Mouse (Mus musculus) stomach, embryonic 14.5 days (tissue): ENCODE results near the gene Ube2f. TPM values are rescaled to one million over a fixed set of nuclear protein-coding genes. Genes with fewer than 3 reads are reported as not detected.

Source experiments
- ATAC-seq: fragments of 200-750 bp; cut with Nextera tagmentation; 2 replicates; pipeline ENCODE4 v1.8.0; 2017; ENCODE audit warnings: low read depth, moderate TSS enrichment; ENCODE audit not compliant: insufficient number of reproducible peaks, insufficient read depth, low FRiP score
- H3K27ac ChIP-seq: fragments of 300-500 bp; sonication (generic); 2 replicates; pipeline ENCODE4 v1.5.1; 2014; ENCODE audit warnings: mild to moderate bottlenecking, low read length, moderate library complexity, mixed read lengths
- H3K27me3 ChIP-seq: fragments of 300-500 bp; sonication (generic); 2 replicates; pipeline ENCODE4 v1.6.1; 2014; ENCODE audit warnings: low read length, control low read depth, mixed read lengths; ENCODE audit not compliant: control insufficient read depth, insufficient read depth
- H3K36me3 ChIP-seq: fragments of 300-500 bp; sonication (generic); 2 replicates; pipeline ENCODE4 v1.6.1; 2014; ENCODE audit warnings: mild to moderate bottlenecking, control low read depth, low read length, moderate library complexity, mixed read lengths; ENCODE audit not compliant: control insufficient read depth, insufficient read depth
- H3K4me1 ChIP-seq: fragments of 300-500 bp; sonication (generic); 2 replicates; pipeline ENCODE4 v1.6.1; 2014; ENCODE audit warnings: low read length, control low read depth, mixed read lengths; ENCODE audit not compliant: control insufficient read depth, insufficient read depth
- H3K4me2 ChIP-seq: fragments of 300-500 bp; sonication (generic); replicated peaks from 2 replicates; pipeline ENCODE4 v1.6.1; 2014; ENCODE audit warnings: low read depth, low read length, control low read depth
- H3K4me3 ChIP-seq: fragments of 300-500 bp; sonication (generic); 2 replicates; pipeline ENCODE4 v1.5.1; 2014; ENCODE audit warnings: low read depth, low read length, control low read depth
- H3K9ac ChIP-seq: fragments of 300-500 bp; sonication (generic); replicated peaks from 2 replicates; pipeline ENCODE4 v1.6.1; 2014; ENCODE audit warnings: low read depth, mild to moderate bottlenecking, control low read depth, low read length, moderate library complexity, mixed read lengths
- H3K9me3 ChIP-seq: fragments of 300-500 bp; sonication (generic); 2 replicates; pipeline ENCODE4 v1.6.1; 2016; ENCODE audit warnings: low read depth, low read length, control low read depth; ENCODE audit not compliant: control insufficient read depth
- WGBS: fragments of 180-500 bp; shearing (Covaris S2); extraction: QIAGEN DNeasy Blood & Tissue Kit; methylation state at CpG from one replicate; pipeline ENCODE4 v1.1.7; 2014; 5-methylcytosine and 5-hydroxymethylcytosine counted together
- polyA plus RNA-seq: library from polyadenylated mRNA; unstranded; fragments of >200 nt; fragmentation: Nextera tagmentation; extraction: Ambion mirVana; gene quantifications from 2 replicates; pipeline ENCODE4 v1.2.1, GENCODE M21; 2014

Gene Ube2f
- 67.1 and 73.3 TPM in 2 replicates for polyA plus RNA-seq

DNA sequence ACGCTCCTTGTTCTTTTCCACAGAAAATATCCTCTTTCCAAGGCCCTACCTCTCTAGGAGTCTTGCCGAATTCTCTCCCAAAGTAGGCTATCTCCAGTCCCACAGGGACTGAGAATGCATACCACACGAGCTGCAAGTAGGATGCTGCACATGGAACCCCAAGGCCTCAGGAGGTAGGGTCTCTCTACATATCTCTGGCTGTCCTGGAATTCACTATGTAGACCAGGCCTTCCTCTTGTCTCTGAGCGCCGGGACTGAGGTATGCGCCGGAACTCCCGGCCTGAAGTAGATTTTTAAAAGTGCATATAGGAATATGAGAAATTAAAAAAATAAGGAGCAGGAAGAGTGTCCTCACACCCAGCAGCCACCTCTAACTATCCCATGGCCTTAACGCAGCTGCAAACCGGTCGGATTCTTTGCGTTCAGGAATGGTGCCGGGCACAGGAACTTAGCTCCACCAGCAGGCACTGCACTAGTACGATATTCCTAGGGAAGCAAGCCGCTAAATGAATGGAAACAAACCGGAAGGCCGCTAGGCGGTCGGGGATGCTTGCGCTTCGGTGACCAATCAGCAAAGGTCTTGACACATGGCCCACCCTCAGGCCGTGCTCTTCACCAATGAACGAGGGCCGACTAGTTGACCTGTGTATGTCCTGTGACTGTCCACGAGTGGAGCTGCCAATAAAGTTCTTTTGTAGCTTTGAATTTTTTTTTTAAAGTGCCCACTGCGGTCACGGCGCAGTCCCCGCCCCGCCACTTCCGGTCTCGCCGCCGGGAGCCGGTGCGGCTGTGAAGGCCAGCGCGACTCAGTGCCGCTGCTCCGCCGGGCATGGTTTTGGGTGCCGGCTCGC is at the start of gene Ube2f:
Ube2f (plus strand) TSS at position 741 of the 851 bp plus-strand sequence.
- H3K9ac ChIP-seq = peak within 1 kb of the TSS; percentile 96
- peak; percentile 99 for ATAC-seq
- H3K4me3 ChIP-seq = peak within 1 kb of the TSS; percentile 99
- H3K27ac ChIP-seq = peak within 1 kb of the TSS; percentile 82
- peaks cover 29% of the 10 kb centered on the region for H3K4me1 ChIP-seq
- no peaks in the 10 kb centered on the region for H3K9me3 ChIP-seq
- no peaks in the 10 kb centered on the region for H3K27me3 ChIP-seq
- under 1% methylated on average over 43 of the region's 43 CpGs for WGBS
- H3K36me3 ChIP-seq = no peaks in the 10 kb centered on the region
- H3K4me2 ChIP-seq = peak within 1 kb of the TSS; percentile 77

DNA sequence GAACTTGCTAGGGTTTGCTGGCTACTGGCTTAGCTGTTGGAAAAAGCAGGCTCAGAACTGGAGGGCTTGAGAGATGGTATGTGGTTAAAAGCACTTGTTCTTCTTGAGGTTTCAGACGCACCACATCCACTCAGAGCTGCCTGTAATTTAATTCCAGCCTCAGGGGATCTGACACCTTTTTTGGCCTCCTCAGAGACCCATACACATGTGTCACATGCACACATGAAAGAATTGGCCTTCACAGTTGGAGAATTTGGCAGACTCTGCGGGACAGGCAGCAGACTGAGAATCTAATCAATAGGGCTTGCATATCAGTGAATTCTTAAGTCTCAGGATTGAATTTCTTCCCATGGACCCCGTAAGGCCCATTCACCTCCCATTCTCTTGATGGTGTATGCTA is 49.0 kb upstream of the Ube2f start:
- ATAC-seq = no peak
- WGBS = 67% methylated on average over 3 of the region's 3 CpGs
- no peak overlapping the region for H3K9ac ChIP-seq
- H3K9me3 ChIP-seq = no peaks in the 10 kb centered on the region
- H3K4me3 ChIP-seq = no peak overlapping the region
- H3K27me3 ChIP-seq = no peaks in the 10 kb centered on the region
- no peaks in the 10 kb centered on the region; the same call in 1 of the 2 replicates for H3K4me1 ChIP-seq
- H3K4me2 ChIP-seq = no peak overlapping the region
- H3K36me3 ChIP-seq = no peaks in the 10 kb centered on the region
- no peak overlapping the region for H3K27ac ChIP-seq

DNA sequence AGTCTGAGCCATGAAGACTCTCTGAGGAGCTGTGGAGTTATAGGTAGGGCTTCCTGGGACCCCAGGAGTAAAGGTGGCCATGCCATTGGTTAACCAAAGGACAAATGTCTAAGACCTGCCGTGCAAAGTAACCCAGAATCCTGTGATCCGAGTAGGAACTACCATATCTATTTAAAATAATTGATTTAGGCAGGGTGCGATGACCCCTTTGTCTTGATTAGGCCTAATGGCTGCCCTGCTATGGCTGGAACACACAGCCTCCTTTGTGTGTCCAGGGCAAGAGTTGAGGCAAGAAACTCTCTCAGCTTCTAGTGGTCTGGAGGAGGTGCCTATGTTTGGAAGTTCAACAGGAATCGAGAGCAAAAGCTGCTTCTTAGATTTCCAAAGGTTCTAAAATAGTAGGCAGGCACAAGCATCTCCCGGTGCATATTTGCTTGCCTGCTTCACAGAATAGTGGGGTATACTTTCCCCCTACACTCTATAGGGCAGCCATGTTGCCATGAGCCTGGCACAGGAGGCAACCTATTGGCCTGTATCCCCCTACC is 45.8 kb upstream of the Ube2f start:
- no peak for ATAC-seq
- Histone ChIP-seq H3K36me3 (no peaks in the 10 kb centered on the region), H3K9me3 (no peaks in the 10 kb centered on the region), H3K27ac (no peak overlapping the region), H3K9ac (no peak overlapping the region), H3K27me3 (no peaks in the 10 kb centered on the region), H3K4me1 (no peaks in the 10 kb centered on the region; the same call in 1 of the 2 replicates), H3K4me2 (no peak overlapping the region), H3K4me3 (no peak overlapping the region)
- WGBS = 78% methylated on average over 5 of the region's 5 CpGs

DNA sequence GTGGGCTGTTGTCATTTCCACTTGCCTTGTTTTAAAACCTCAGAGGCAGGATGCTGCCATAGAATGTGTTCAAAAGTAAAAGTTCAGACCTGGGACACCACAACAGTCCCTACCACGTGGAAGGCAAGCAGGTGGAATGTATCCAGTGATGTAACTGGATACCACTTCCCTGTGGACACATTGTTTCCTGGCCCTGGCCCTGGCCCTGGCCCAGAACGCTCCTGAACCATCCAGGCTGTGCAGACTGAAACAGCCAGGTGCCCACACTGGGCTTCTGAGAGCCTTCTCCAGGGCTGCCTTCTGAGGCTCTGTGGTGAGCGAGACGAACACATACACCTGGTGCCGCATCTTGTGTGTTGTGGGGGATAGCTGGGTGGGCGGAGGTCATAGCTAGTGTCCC is 44.5 kb upstream of the Ube2f start:
- 67% methylated on average over 6 of the region's 6 CpGs for WGBS
- H3K36me3 ChIP-seq = no peaks in the 10 kb centered on the region
- H3K27ac ChIP-seq = no peak overlapping the region
- no peaks in the 10 kb centered on the region; the same call in 1 of the 2 replicates for H3K4me1 ChIP-seq
- no peaks in the 10 kb centered on the region for H3K27me3 ChIP-seq
- no peak overlapping the region for H3K4me2 ChIP-seq
- H3K9me3 ChIP-seq = no peaks in the 10 kb centered on the region
- no peak overlapping the region for H3K9ac ChIP-seq
- no peak overlapping the region for H3K4me3 ChIP-seq
- ATAC-seq = peak; percentile 18; the same call in 1 of the 2 replicates

DNA sequence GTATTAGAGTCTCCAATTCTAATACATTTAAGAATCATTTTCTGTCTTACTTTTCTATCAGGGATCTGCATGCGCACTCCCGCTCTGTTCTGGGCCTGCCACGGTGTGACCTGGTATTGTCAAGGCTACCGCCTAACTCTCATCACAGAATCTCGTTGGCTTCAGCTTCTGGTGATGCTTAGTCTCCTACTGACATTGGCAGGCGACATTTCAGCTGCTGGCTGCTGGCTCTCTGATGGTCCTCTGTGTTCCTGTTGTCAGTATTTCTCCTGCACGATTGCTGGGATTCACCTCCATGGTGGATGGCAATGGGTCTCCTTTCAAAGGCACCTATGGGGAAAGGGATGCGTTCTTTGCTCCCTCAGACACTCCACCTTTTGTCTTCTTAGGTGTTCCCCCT is 43.8 kb upstream of the Ube2f start:
- no peaks in the 10 kb centered on the region for H3K36me3 ChIP-seq
- 81% methylated on average over 8 of the region's 8 CpGs for WGBS
- H3K27ac ChIP-seq = no peak overlapping the region

DNA sequence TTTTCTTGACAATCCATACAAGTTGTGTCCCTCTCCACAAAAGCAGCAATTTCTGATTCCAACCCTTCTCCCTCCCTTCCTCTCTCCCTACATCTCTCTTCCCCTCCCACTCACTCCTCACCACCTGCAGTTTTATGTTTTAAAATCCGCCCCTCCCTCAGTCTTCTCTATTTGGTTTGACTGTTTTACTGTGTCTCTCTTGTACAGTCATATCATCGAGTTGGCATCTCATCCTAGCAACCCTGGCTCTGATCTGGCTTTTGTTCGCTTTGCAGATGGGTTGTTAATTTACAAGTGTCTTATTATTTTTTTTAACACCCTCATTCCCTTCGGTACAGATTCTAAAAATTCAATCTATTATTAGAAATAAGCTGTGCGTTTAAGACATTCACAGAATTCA is 43.2 kb upstream of the Ube2f start:
- WGBS = 70% methylated on average over 5 of the region's 5 CpGs
- no peaks in the 10 kb centered on the region for H3K9me3 ChIP-seq
- ATAC-seq = no peak
- H3K27ac ChIP-seq = no peak overlapping the region
- no peak overlapping the region for H3K4me3 ChIP-seq
- no peak overlapping the region for H3K4me2 ChIP-seq
- H3K27me3 ChIP-seq = no peaks in the 10 kb centered on the region
- H3K36me3 ChIP-seq = no peaks in the 10 kb centered on the region
- no peak overlapping the region for H3K9ac ChIP-seq
- H3K4me1 ChIP-seq = no peaks in the 10 kb centered on the region; the same call in 1 of the 2 replicates

More for the DNA sequence above, 43.8 kb upstream of the Ube2f start:
- H3K4me2 ChIP-seq = no peak overlapping the region
- no peak overlapping the region for H3K4me3 ChIP-seq
- no peaks in the 10 kb centered on the region for H3K9me3 ChIP-seq
- H3K27me3 ChIP-seq = no peaks in the 10 kb centered on the region
- H3K9ac ChIP-seq = no peak overlapping the region
- no peak for ATAC-seq
- no peaks in the 10 kb centered on the region; the same call in 1 of the 2 replicates for H3K4me1 ChIP-seq

DNA sequence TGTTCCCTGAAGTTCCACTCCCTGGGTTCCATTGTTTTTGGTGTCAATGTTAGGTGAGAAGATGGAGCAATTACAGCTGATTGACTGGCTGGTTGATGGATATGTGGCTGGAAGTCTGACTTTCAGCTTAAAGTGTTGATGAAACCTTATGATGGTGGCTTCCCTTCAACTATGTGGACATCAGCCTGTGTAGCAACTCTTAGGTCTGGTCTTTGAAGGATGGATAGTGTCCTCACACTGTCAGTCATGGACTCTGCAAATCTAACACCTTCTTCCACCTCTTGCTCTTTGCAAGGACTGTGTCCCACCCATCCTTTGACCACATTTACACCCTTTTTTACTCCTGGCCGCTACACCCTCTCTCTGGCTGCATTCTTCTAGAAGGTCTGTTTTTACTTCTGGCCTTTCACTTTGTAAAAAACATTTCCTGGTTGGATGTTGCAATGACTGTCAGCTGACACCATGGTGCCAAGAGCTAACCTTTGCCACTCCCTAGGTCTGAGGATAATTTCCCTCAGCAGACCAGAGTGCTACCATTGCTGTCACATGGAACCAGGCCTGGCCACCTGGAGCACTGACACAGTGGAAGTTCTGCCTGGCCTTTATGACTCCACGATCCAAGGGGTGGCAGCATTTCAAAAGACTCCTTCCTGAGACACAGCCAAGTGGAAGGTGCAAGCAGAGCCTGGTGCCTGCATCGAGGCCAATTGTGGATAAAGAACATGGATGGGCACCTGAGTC is 42.6 kb upstream of the Ube2f start:
- ATAC-seq = no peak
- Histone ChIP-seq H3K36me3 (no peaks in the 10 kb centered on the region), H3K4me3 (no peak overlapping the region), H3K4me1 (no peaks in the 10 kb centered on the region; the same call in 1 of the 2 replicates), H3K27me3 (no peaks in the 10 kb centered on the region), H3K9ac (no peak overlapping the region), H3K9me3 (no peaks in the 10 kb centered on the region), H3K27ac (no peak overlapping the region), H3K4me2 (no peak overlapping the region)
- WGBS = 60% methylated on average over 3 of the region's 3 CpGs

DNA sequence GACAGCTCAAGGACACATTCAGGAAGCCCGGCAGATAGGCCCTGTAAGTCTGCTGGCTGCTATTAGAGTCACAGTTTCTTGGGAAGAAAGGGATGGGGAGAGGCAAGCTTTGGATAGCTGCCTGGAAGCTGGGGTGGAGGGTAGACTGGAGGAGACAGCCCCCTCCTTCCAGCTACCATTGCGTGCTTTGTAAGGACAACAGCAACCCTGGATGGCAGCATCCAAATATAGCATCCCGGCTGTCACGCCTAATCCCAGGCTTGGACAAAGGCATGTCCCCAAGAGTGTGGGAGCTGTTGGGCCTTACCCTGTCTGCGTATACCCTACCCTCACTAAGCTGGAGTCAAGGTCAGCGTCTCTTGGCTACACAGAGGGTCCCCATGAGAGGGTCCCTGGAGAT is 40.8 kb upstream of the Ube2f start:
- Histone ChIP-seq H3K9me3 (no peaks in the 10 kb centered on the region), H3K27me3 (no peaks in the 10 kb centered on the region), H3K4me1 (no peaks in the 10 kb centered on the region), H3K4me3 (no peak overlapping the region), H3K9ac (no peak overlapping the region), H3K27ac (no peak overlapping the region), H3K4me2 (no peak overlapping the region), H3K36me3 (no peaks in the 10 kb centered on the region)
- no peak for ATAC-seq
- WGBS = 91% methylated on average over 6 of the region's 6 CpGs
